Mouse (Mus musculus) neural tube, postnatal 0 days (tissue): Measurements from ENCODE around the gene Tspear. TPM values are rescaled to one million over a fixed set of nuclear protein-coding genes. Genes with fewer than 3 reads are reported as not detected.

Experiments used
- polyA plus RNA-seq: library from polyadenylated mRNA; unstranded; fragments of >200 nt; fragmentation: Nextera tagmentation; extraction: Ambion mirVana; gene quantifications from 2 replicates; pipeline ENCODE4 v1.2.1, GENCODE M21; 2015

The Tspear gene
- 2.4 and 2.6 TPM in 2 replicates for polyA plus RNA-seq

GRCm38 (mm10) chr10:77685895-77686664 lies at the start of gene Tspear:
Gene Tspear, plus strand, starts transcription at chr10:77686569.

DNA sequence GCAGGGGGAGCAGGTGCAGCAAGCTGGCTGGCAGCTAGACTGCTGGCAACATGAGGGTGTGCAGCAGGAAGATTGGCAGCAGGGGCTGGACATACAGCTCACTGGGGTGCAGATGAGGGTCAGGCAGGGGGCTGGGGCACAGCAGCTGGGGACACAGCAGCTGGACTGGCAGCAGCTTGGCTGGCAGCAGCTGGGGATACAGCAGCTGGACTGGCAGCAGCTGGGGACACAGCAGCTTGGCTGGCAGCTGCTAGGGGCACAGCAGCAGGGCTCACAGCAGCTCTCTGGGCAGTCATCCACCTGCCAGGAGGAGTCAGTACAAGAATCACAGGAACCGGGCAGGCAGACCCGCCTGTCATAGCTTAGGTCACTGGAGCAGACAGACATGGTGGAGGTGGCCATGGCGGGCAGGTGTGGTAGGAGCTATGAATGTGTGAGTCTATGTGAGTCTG lies 4.0 kb downstream of the Tspear start, which contains the start of gene Gm19402:
TSS of gene Gm19402 (minus strand) at position 402 of the 452 bp plus-strand sequence.

GRCm38 (mm10) chr10:77697133-77697532 lies 10.8 kb downstream of the Tspear start, which contains the start of gene Gm9508:
Gene Gm9508, minus strand, starts transcription at chr10:77697233.

GRCm38 (mm10) chr10:77706326-77706725 lies 20.0 kb downstream of the Tspear start, which contains the start of gene Gm10272:
Gene Gm10272, plus strand, starts transcription at chr10:77706626.

DNA sequence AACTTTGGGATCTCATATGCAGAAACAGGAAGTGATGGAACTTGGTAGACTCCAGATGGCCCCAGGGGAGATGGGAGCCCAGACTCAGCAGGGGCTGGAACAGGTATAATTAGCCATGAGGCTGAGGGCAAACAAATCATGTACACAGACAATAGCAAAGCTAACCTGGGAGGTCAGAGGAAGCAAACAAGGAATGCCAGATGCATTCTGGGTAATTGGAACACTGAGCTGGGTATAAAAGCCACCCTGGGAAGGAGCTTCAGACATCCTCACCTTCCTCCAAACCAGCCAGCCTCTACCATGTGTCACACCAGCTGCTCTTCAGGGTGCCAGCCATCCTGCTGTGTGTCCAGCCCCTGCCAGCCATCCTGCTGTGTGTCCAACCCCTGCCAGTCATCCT lies 24.8 kb downstream of the Tspear start, which contains the start of gene Gm10024:
TSS of gene Gm10024 (plus strand) at position 301 of the 400 bp plus-strand sequence.

DNA sequence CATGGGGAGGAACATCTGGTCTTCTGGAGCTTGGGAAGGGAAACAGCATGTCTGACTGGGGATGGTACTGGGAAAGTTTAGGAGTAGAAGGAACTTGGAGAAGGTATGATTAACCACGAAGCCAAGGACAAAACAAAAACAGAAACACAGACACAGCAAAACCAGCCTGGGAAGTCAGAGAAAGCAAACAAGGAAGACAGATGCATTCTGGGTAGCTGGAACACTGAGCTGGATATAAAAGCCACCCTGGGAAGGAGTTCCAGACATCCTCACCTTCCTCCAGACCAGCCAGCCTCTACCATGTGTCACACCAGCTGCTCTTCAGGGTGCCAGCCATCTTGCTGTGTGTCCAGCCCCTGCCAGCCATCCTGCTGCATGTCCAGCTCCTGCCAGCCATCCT lies 29.1 kb downstream of the Tspear start, which contains the start of gene Gm10142:
TSS of gene Gm10142 (plus strand) at position 301 of the 400 bp plus-strand sequence.

DNA sequence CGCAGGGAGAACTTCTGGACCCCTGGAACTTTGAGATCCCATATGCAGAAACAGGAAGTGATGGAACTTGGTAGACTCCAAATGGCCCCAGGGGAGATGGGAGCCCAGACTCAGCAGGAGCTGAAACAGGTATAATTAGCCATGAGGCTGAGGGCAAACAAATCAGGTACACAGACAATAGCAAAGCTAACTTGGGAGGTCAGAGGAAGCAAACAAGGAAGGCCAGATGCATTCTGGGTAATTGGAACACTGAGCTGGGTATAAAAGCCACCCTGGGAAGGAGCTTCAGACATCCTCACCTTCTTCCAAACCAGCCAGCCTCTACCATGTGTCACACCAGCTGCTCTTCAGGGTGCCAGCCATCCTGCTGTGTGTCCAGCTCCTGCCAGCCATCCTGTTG lies 33.9 kb downstream of the Tspear start, which contains the start of gene Krtap12-1:
TSS of gene Krtap12-1 (plus strand) at position 301 of the 400 bp plus-strand sequence.

GRCm38 (mm10) chr10:77726186-77726585 lies 39.8 kb downstream of the Tspear start, which contains the start of gene Gm10100:
Gene Gm10100, plus strand, starts transcription at chr10:77726486.

DNA sequence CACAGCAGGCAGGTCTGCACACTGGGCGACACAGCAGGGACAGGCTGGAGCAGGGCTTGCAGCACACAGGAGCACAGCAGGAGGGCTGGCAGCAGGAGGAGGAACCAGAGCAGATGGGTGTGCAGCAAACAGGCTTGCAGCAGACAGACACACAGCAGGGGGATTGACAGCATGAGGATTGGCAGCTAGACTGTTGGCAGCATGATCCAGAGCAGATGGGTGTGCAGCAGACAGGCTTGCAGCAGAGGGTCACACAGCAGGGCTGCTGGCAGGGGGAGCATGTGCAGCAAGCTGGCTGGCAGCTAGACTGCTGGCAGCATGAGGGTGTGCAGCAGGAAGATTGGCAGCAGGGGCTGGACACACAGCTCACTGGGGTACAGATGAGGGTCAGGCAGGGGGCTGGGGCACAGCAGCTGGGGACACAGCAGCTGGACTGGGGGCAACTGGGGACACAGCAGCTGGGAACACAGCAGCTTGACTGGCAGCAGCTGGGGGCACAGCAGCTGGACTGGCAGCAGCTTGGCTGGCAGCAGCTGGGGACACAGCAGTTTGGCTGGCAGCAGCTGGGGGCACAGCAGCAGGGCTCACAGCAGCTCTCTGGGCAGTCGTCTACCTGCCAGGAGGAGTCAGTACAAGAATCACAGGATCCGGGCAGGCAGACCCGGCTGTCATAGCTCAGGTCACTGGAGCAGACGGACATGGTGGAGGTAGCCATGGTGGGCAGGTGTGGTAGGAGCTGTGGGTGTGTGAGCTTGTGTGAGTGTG lies 55.7 kb downstream of the Tspear start, which contains the start of gene Gm18596:
TSS of gene Gm18596 (minus strand) at position 715 of the 765 bp plus-strand sequence.

DNA sequence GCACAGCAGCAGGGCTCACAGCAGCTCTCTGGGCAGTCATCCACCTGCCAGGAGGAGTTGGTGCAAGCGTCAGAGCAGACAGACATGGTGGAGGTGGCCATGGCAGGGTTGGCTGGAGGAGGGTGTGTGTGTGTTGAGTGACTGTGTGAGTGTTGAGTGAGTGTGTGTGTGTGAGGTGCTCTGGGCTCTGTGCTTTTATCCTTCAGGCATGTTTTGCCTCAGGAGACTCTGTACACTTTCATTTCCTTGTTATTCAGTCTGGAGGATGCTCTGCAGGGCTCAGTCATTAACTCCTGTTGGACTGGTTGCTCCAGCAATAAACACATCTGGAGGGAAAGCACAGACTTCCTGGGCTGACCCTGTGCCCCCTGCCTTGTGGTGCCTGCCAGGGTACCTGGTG lies 64.9 kb downstream of the Tspear start, which contains the start of gene Gm9736:
TSS of gene Gm9736 (minus strand) at position 101 of the 400 bp plus-strand sequence.

DNA sequence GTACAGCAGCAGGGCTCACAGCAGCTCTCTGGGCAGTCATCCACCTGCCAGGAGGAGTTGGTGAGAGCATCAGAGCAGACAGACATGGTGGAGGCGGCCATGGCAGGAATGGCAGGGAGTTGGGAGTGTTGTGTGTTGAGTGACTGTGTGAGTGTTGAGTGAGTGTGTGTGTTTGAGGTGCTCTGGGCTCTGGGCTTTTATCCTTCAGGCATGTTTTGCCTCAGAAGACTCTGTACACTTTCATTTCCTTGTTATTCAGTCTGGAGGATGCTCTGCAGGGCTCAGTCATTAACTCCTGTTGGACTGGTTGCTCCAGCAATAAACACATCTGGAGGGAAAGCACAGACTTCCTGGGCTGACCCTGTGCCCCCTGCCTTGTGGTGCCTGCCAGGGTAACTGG lies 73.2 kb downstream of the Tspear start, which contains the start of gene Gm3233:
TSS of gene Gm3233 (minus strand) at position 101 of the 400 bp plus-strand sequence.

GRCm38 (mm10) chr10:77771225-77771624 lies 84.9 kb downstream of the Tspear start, which contains the start of gene Gm3238:
Gene Gm3238, minus strand, starts transcription at chr10:77771325.

DNA sequence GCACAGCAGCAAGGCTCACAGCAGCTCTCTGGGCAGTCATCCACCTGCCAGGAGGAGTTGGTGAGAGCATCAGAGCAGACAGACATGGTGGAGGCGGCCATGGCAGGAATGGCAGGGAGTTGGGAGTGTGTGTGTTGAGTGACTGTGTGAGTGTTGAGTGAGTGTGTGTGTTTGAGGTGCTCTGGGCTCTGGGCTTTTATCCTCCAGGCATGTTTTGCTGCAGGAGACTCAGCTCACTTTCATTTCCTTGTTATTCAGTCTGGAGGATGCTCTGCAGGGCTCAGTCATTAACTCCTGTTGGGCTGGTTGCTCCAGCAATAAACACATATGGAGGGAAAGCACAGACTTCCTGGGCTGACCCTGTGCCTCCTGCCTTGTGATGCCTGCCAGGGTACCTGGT lies 90.5 kb downstream of the Tspear start, which contains the start of gene Gm7138:
TSS of gene Gm7138 (minus strand) at position 101 of the 400 bp plus-strand sequence.

GRCm38 (mm10) chr10:77782442-77782841 lies 96.1 kb downstream of the Tspear start, which contains the start of gene Gm3250:
Gene Gm3250, minus strand, starts transcription at chr10:77782542.

DNA sequence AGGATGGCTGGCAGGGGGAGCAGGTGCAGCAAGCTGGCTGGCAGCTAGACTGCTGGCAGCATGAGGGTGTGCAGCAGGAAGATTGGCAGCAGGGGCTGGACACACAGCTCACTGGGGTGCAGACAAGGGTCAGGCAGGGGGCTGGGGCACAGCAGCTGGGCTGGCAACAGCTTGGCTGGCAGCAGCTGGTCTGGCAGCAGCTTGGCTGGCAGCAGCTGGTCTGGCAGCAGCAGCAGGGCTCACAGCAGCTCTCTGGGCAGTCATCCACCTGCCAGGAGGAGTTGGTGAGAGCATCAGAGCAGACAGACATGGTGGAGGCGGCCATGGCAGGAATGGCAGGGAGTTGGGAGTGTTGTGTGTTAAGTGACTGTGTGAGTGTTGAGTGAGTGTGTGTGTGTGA lies 101.5 kb downstream of the Tspear start, which contains the start of gene Gm7137:
TSS of gene Gm7137 (minus strand) at position 325 of the 400 bp plus-strand sequence.

DNA sequence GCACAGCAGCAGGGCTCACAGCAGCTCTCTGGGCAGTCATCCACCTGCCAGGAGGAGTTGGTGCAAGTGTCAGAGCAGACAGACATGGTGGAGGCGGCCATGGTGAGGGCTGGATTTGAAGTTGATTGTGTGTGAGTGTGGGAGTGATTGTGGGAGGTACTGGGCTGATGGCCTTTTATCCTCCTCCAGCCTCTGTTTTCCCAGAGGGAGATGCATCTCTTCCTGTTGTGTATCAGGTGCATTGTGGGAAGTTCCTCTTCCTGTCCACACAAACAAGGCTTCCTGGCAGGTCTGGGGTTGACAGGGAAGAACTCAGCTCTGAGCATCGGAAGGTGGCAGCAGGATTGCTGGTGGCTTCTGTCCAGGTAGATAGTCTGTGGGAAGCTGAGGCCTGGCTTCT lies 108.6 kb downstream of the Tspear start, which contains the start of gene Gm9639:
TSS of gene Gm9639 (minus strand) at position 101 of the 400 bp plus-strand sequence.

GRCm38 (mm10) chr10:77798921-77799508 lies 112.6 kb downstream of the Tspear start, which contains the start of gene Gm19668:
Gene Gm19668, minus strand, starts transcription at chr10:77799133.

DNA sequence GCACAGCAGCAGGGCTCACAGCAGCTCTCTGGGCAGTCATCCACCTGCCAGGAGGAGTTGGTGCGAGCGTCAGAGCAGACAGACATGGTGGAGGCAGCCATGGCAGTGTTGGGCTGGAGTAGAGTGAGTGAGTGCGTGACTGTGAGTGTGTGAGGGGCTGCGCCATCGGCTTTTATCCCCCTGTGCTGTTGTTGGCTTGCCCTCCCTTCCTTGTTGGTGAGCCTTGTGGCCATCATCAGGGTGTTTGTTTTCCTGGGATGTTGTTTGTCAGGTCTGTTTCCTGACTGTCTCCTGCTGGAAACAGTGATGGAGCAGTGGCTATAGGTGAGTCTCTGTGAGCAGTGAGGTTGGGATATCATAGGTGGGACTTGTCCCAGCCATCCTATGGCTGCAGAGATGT lies 125.4 kb downstream of the Tspear start, which contains the start of gene Gm9507:
TSS of gene Gm9507 (minus strand) at position 101 of the 400 bp plus-strand sequence.

DNA sequence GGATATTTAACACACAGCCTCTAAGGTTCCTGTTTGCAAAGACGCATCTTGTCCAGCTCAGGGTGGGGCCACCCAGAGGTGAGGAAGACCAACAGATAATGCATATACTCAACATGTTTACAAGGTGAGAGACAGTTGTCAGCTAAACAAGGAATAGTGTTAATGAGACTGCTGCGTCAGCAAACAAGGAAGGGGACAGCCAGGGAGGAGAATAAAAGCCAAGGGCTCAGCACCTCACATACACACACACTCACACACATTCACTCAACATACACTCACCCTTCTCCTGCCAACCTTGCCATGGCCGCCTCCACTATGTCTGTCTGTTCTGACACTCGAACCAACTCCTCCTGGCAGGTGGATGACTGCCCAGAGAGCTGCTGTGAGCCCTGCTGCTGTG lies 128.0 kb downstream of the Tspear start, which contains the start of gene Gm2696:
TSS of gene Gm2696 (plus strand) at position 301 of the 400 bp plus-strand sequence.

DNA sequence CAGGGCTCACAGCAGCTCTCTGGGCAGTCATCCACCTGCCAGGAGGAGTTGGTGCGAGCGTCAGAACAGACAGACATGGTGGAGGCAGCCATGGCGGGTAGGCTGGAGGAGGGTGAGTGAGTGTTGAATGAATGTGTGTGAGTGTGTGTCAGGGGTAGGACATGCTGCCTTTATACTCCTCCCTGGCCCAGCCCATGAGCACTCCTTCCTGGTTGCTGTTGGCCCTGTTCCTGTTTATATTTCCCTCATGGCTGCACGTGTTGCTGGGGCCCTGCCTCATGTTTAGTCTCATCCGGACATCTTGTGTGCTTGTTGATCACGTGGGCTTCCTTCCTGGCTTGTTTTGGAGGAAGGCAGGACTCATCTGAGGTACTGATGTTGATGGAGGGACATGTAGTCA lies 140.6 kb downstream of the Tspear start, which contains the start of gene Krtap10-4:
TSS of gene Krtap10-4 (minus strand) at position 145 of the 400 bp plus-strand sequence.

DNA sequence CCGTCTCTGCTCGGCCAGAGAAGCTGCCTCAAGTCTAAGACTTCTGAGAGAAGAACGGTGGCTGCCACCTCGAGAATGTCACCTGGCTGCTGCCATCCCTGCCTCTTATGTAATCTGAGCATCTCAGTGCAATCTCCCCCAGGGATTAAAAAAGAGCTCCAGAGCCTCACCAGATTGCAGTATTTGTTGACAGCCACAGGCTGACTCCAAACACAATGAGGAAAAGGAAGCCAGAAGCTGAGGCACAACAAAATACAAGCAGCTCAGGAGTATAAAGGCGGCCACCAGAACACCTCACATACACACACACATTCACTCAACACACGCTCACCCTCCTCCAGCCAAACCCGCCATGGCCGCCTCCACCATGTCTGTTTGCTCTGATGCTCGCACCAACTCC lies 149.3 kb downstream of the Tspear start, which contains the start of gene Krtap10-10:
TSS of gene Krtap10-10 (plus strand) at position 301 of the 400 bp plus-strand sequence.

